Mouse (Mus musculus) megakaryocyte, embryonic 14.5 days (primary cell): Measurements from ENCODE around the gene Epor. TPM values are rescaled to one million over a fixed set of nuclear protein-coding genes. Genes with fewer than 3 reads are reported as not detected.

ENCODE experiments used
- H3K27me3 ChIP-seq: replicated peaks from 2 replicates; pipeline ENCODE3; 2012; ENCODE audit warnings: inconsistent platforms
- H3K36me3 ChIP-seq: replicated peaks from 2 replicates; pipeline ENCODE3; 2012; ENCODE audit warnings: low read length, inconsistent platforms, mixed read lengths
- H3K4me1 ChIP-seq: 2 replicates; pipeline ENCODE4 v1.6.1; 2012; ENCODE audit warnings: inconsistent platforms
- H3K4me3 ChIP-seq: replicated peaks from 2 replicates; pipeline ENCODE3; 2012; ENCODE audit warnings: moderate library complexity, mild to moderate bottlenecking, inconsistent platforms
- H3K9me3 ChIP-seq: 2 replicates; pipeline ENCODE4 v1.6.1; 2012; ENCODE audit warnings: inconsistent platforms
- FLI1 ChIP-seq: IDR thresholded peaks from 2 replicates; pipeline ENCODE4 v1.6.1; 2012; ENCODE audit warnings: low read length, inconsistent platforms, mixed read lengths
- GATA1 ChIP-seq: IDR thresholded peaks from 3 replicates; pipeline ENCODE4 v1.6.1; 2012; ENCODE audit warnings: mixed read lengths, low read length, inconsistent platforms, borderline replicate concordance
- polyA plus RNA-seq: library from polyadenylated mRNA; stranded (reverse); fragments of >175 nt; gene quantifications from 2 replicates; pipeline ENCODE4 v1.2.3, GENCODE M21; 2012; ENCODE audit warnings: low replicate concordance; ENCODE audit not compliant: insufficient read depth

The Epor gene
- polyA plus RNA-seq, 1 experiment, result 171 TPM

- Histone ChIP-seq H3K4me1 (peaks cover 49% of the 10 kb centered on the region), H3K27me3 (peaks cover 9% of the 10 kb centered on the region), H3K9me3 (no peaks in the 10 kb centered on the region), H3K4me3 (peak overlapping the region; percentile 98), H3K36me3 (peaks cover 29% of the 10 kb centered on the region)
- TF ChIP-seq GATA1 (no peak), FLI1 (no peak)
Measured at GRCm38 (mm10) chr9:21917493-21918034, 45.7 kb downstream of the Epor start.

GRCm38 (mm10) chr9:21916851-21917492 is 46.3 kb downstream of the Epor start:
- Histone ChIP-seq H3K4me1 (peaks cover 44% of the 10 kb centered on the region), H3K27me3 (peaks cover 9% of the 10 kb centered on the region), H3K9me3 (no peaks in the 10 kb centered on the region), H3K4me3 (peak overlapping the region; percentile 98), H3K36me3 (peaks cover 34% of the 10 kb centered on the region)
- TF ChIP-seq GATA1 (no peak), FLI1 (no peak)

GRCm38 (mm10) chr9:21909474-21910223 is 53.7 kb downstream of the Epor start:
- TF ChIP-seq GATA1 (no peak), FLI1 (no peak)
- Histone ChIP-seq H3K27me3 (peaks cover 15% of the 10 kb centered on the region), H3K4me1 (peaks cover 29% of the 10 kb centered on the region), H3K36me3 (peaks cover 35% of the 10 kb centered on the region), H3K9me3 (peaks cover 9% of the 10 kb centered on the region), H3K4me3 (no peak overlapping the region)

Other genes starting within 250 kb of the Epor start
- gene Ldlr, start 240.0 kb downstream of the Epor start, polyA plus RNA-seq, result 26.9 and 39.5 TPM in 2 replicates
- gene Spc24, start 203.2 kb downstream of the Epor start, polyA plus RNA-seq, result 19.2 and 58.4 TPM in 2 replicates
- 0.51 TPM in 1 of 2 replicates, not detected in the other for gene Kank2, start 164.8 kb downstream of the Epor start, polyA plus RNA-seq
- not detected in 2 replicates for gene Angptl8, start 128.0 kb downstream of the Epor start, polyA plus RNA-seq
- 1.1 and 3.0 TPM in 2 replicates for gene Dock6, start 110.9 kb downstream of the Epor start, polyA plus RNA-seq
- gene Rab3d, start 45.3 kb downstream of the Epor start, polyA plus RNA-seq, result 1.7 and 4.9 TPM in 2 replicates
- 0.67 and 4.8 TPM in 2 replicates for gene Ccdc159, start 36.0 kb downstream of the Epor start, polyA plus RNA-seq
- 33.0 and 55.9 TPM in 2 replicates for gene Tmem205, start 36.0 kb downstream of the Epor start, polyA plus RNA-seq
- 3.1 and 6.4 TPM in 2 replicates for gene Plppr2, start 26.5 kb downstream of the Epor start, polyA plus RNA-seq
- 3.9 and 5.9 TPM in 2 replicates for gene Swsap1, start 7.8 kb downstream of the Epor start, polyA plus RNA-seq
- 2.2 and 5.6 TPM in 2 replicates for gene Rgl3, start 25.9 kb upstream of the Epor start, polyA plus RNA-seq
- gene Ccdc151, start 39.1 kb upstream of the Epor start, polyA plus RNA-seq, result 0.18 TPM in 1 of 2 replicates, not detected in the other
- gene Prkcsh, start 39.3 kb upstream of the Epor start, polyA plus RNA-seq, result 194 and 215 TPM in 2 replicates
- 0.21 TPM in 1 of 2 replicates, not detected in the other for gene Elavl3, start 88.5 kb upstream of the Epor start, polyA plus RNA-seq
- not detected in 2 replicates for gene Gm49318, start 107.8 kb upstream of the Epor start, polyA plus RNA-seq
- gene Zfp653, start 107.9 kb upstream of the Epor start, polyA plus RNA-seq, result 10.8 and 17.6 TPM in 2 replicates
- gene Ecsit, start 121.9 kb upstream of the Epor start, polyA plus RNA-seq, result 7.2 and 16.8 TPM in 2 replicates
- gene Cnn1, start 135.7 kb upstream of the Epor start, polyA plus RNA-seq, result not detected in 2 replicates
- 75.4 and 147 TPM in 2 replicates for gene Elof1, start 153.7 kb upstream of the Epor start, polyA plus RNA-seq
- gene Acp5, start 172.2 kb upstream of the Epor start, polyA plus RNA-seq, result 7.4 and 23.8 TPM in 2 replicates
- 28.4 TPM in 1 of 2 replicates, not detected in the other for gene Pigyl, start 193.3 kb upstream of the Epor start, polyA plus RNA-seq
- gene Zfp872, start 224.6 kb upstream of the Epor start, polyA plus RNA-seq, result not detected in 2 replicates